7 mouse cellular contexts compared by ENCODE assay signal in genomic region chr1:132771377-132771776, GRCm38 (mm10). TPM values are rescaled to one million over a fixed set of nuclear protein-coding genes. Genes with fewer than 3 reads are reported as not detected.
A peak's percentile ranks its signal among the peaks of the same experiment; 100 is the strongest.
DNase-seq lines count a peak whose midpoint lies in the region; ATAC-seq and TF ChIP-seq lines count a peak whose summit lies in the region.

No protein-coding gene starts in this region.

- no peaks in the 10 kb centered on the region for H3K9me3 ChIP-seq in G1E (replicated peaks)
- no peaks in the 10 kb centered on the region for H3K9me3 ChIP-seq in kidney, postnatal 0 days (replicated peaks; ENCODE audit: low read length)

- H3K4me1 ChIP-seq in G1E (ENCODE audit: insufficient read depth, low read depth, low read length) = no peaks in the 10 kb centered on the region
- H3K4me1 ChIP-seq in kidney, postnatal 0 days (replicated peaks; ENCODE audit: insufficient read depth, low read length) = no peaks in the 10 kb centered on the region
- no peaks in the 10 kb centered on the region for H3K4me1 ChIP-seq in small intestine, adult 2 months (ENCODE audit: control insufficient read depth, insufficient read depth, insufficient read length, low read length)

- WGBS in kidney, postnatal 0 days = 34% methylated on average over 5 of the region's 5 CpGs
- 15% methylated on average over 5 of the region's 5 CpGs for WGBS in small intestine, adult 2 months

- TF ChIP-seq CTCF in layer of hippocampus, adult 2 months (conservative IDR thresholded peaks at IDR 0.05) = peak; percentile 77
- TF ChIP-seq CTCF in G1E (IDR thresholded peaks at IDR 0.05; ENCODE audit: low read depth, low read length) = peak; percentile 77
- TF ChIP-seq CTCF in kidney, postnatal 0 days (IDR thresholded peaks at IDR 0.05; ENCODE audit: low read depth) = peak; percentile 65
- TF ChIP-seq CTCF in small intestine, adult 2 months (IDR thresholded peaks at IDR 0.05; ENCODE audit: extremely low read depth, insufficient read length, insufficient replicate concordance, low read depth, low read length) = peak; percentile 79; the same call in 1 of the 2 replicates

- DNase-seq in layer of hippocampus, adult 2 months (ENCODE audit: low spot score in 2 of 2) = peak in 1 of 2 experiments; percentile 39
- no peak for DNase-seq in layer of hippocampus, adult 9-10 months (ENCODE audit: low spot score)
- peak; percentile 18 for DNase-seq in G1E (ENCODE audit: low spot score)
- DNase-seq in c-Kit-positive CD71-positive TER-119-negative erythroid progenitor cells, embryonic 14.5 days (ENCODE audit: low read depth) = peak; percentile 4
- DNase-seq in kidney, postnatal 0 days (ENCODE audit: low spot score) = peak; percentile 12
- DNase-seq in right cerebral cortex, postnatal 25 days = no peak

- no peak overlapping the region for H3K4me2 ChIP-seq in kidney, postnatal 0 days (ENCODE audit: low read length)

- H3K27me3 ChIP-seq in G1E (ENCODE audit: insufficient read depth, low read length) = peaks cover 16% of the 10 kb centered on the region
- H3K27me3 ChIP-seq in kidney, postnatal 0 days (ENCODE audit: insufficient read depth, low read length) = no peaks in the 10 kb centered on the region
- H3K27me3 ChIP-seq in small intestine, adult 2 months (ENCODE audit: control insufficient read depth, insufficient read depth, low read length) = no peaks in the 10 kb centered on the region

- H3K27ac ChIP-seq in layer of hippocampus, adult 2 months = no peak overlapping the region
- no peak overlapping the region for H3K27ac ChIP-seq in kidney, postnatal 0 days
- H3K27ac ChIP-seq in small intestine, adult 2 months (ENCODE audit: insufficient read depth, low read depth, low read length) = no peak overlapping the region

- H3K36me3 ChIP-seq in G1E (replicated peaks) = no peaks in the 10 kb centered on the region
- H3K36me3 ChIP-seq in kidney, postnatal 0 days (ENCODE audit: insufficient read depth, low read length) = no peaks in the 10 kb centered on the region
- no peaks in the 10 kb centered on the region for H3K36me3 ChIP-seq in small intestine, adult 2 months (ENCODE audit: control insufficient read depth, insufficient read depth, low read length)

- no peak overlapping the region for H3K4me3 ChIP-seq in layer of hippocampus, adult 2 months
- no peak overlapping the region for H3K4me3 ChIP-seq in G1E (ENCODE audit: low read depth, low read length)
- H3K4me3 ChIP-seq in kidney, postnatal 0 days (replicated peaks; ENCODE audit: low read depth, low read length) = no peak overlapping the region
- H3K4me3 ChIP-seq in small intestine, adult 2 months (ENCODE audit: low read depth, low read length) = no peak overlapping the region

- ATAC-seq in G1E (ENCODE audit: extremely low read depth, insufficient number of reproducible peaks, low FRiP score, poor library complexity, severe bottlenecking) = no peak
- no peak for ATAC-seq in kidney, postnatal 0 days (replicated peaks; ENCODE audit: low FRiP score, low read depth)

- TF ChIP-seq POLR2A in small intestine, adult 2 months (IDR thresholded peaks at IDR 0.05; ENCODE audit: low read depth, low read length) = no peak

- H3K9ac ChIP-seq in kidney, postnatal 0 days (ENCODE audit: low read depth, low read length) = no peak overlapping the region

RNA-seq across cellular contexts. Expression of gene Nfasc, which starts 29.8 kb away (rescaled TPM):
- 100 to 1,000 TPM; 150 to 169 TPM for total RNA-seq in layer of hippocampus, adult 2 months (2021)
- total RNA-seq in G1E (2014; fragmentation: Nextera tagmentation) = not detected in 2 replicates
- total RNA-seq in G1E (2017) = 0.22 and 0.52 TPM in 2 replicates
- not detected in 2 replicates for polyA plus RNA-seq in G1E (2012)
- 0.12 and 0.68 TPM in 2 replicates for polyA plus RNA-seq in kidney, postnatal 0 days (2015; fragmentation: Nextera tagmentation; extraction: Ambion mirVana)
- 0.90 and 2.0 TPM in 2 replicates for polyA plus RNA-seq in small intestine, adult 2 months (2012; rRNA removed)

Comparison
In these comparisons a context has a peak if more than half of its experiments do, and no peak if none do; other contexts are left out.
1. DNase-seq: peak in G1E (single experiment), c-Kit-positive CD71-positive TER-119-negative erythroid progenitor cells, embryonic 14.5 days (single experiment) and kidney, postnatal 0 days (single experiment); none in layer of hippocampus, adult 9-10 months (single experiment) and right cerebral cortex, postnatal 25 days (single experiment).
2. Peak in every context shown above with its lines, with median percentiles within 50 percentile points of each other: CTCF ChIP-seq.